Mouse (Mus musculus): Measurements from ENCODE around the gene Cop1.

DNA sequence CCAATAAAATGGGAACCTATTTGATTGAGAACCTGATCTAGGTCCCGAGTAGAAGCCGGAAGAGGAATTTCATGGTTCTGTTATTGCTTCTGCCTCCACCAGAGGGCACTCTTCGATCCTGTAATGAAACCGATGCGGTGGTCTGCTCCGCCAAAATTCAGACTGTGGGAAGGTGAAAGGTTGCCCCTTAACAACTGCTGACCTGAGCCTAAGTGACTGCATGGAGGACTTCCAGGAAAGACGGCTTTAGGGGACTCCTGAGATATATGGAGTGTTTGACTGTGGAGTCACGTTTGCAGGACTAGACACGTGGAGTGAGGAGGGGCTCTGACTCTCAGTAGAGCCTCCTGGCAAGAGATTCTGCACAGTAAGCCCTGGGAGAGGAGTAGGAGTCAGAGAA lies 164.4 kb downstream of the Cop1 start:
- TF ChIP-seq POLR2A (IDR thresholded peaks at IDR 0.05; ENCODE audit: low read depth, low read length) (no peak), CTCF (IDR thresholded peaks at IDR 0.05; ENCODE audit: borderline replicate concordance, insufficient read depth, low read length) (peak; percentile 34; the same call in 1 of the 2 replicates)

Measured in embryonic fibroblast, embryonic 13.5 days (primary cell).